23 mouse cellular contexts compared by ENCODE assay signal in the genomic region with DNA sequence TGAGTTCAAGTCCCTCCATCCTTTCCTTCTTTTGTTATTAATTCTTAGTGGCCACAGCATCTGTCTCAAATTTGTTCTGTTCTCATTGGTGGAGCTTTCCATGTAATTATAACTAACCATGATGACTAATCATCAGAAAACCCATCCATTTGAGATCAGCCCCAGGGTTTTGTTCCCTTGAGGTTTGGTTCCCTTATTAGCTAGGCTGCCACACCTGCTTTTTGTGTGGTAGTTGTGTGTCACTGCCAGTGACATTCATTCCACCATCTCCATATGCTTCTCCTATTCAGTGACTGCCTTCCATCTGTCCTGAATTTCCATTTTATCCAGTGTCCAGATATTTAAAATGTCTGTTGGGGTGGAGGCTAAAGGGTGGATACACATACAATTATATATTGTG. TPM values are rescaled to one million over a fixed set of nuclear protein-coding genes. Genes with fewer than 3 reads are reported as not detected.
"Had no signal": no experiment of that assay in that cellular context is flagged by ENCODE, and none has a peak within 500 bp of the region (broad histone marks: within the 10 kb centered on the region; RNA-seq: fewer than 3 reads in every experiment).

No protein-coding gene starts in this region.

- H3K9ac ChIP-seq: limb, embryonic 13.5 days; liver, embryonic 12.5 days; liver, embryonic 15.5 days; lung, embryonic 15.5 days; midbrain, embryonic 13.5 days; neural tube, embryonic 12.5 days; neural tube, embryonic 15.5 days; stomach, embryonic 15.5 days had no signal

- H3K9me3 ChIP-seq: limb, embryonic 10.5 days; limb, embryonic 13.5 days; liver, embryonic 12.5 days; liver, embryonic 15.5 days; lung, embryonic 15.5 days; megakaryocyte, embryonic 14.5 days; midbrain, embryonic 10.5 days; midbrain, embryonic 13.5 days; neural tube, embryonic 12.5 days; neural tube, embryonic 15.5 days; stomach, embryonic 15.5 days had no signal

- H3K4me2 ChIP-seq: limb, embryonic 13.5 days; liver, embryonic 12.5 days; liver, embryonic 15.5 days; lung, embryonic 15.5 days; midbrain, embryonic 13.5 days; neural tube, embryonic 12.5 days; neural tube, embryonic 15.5 days; stomach, embryonic 15.5 days had no signal

- H3K36me3 ChIP-seq: limb, embryonic 10.5 days; limb, embryonic 13.5 days; liver, embryonic 12.5 days; liver, embryonic 15.5 days; lung, embryonic 15.5 days; midbrain, embryonic 10.5 days; midbrain, embryonic 13.5 days; neural tube, embryonic 12.5 days; neural tube, embryonic 15.5 days; stomach, embryonic 15.5 days had no signal

- ATAC-seq: liver, embryonic 12.5 days; midbrain, embryonic 13.5 days had no signal

- H3K4me3 ChIP-seq: limb, embryonic 10.5 days; limb, embryonic 13.5 days; liver, embryonic 12.5 days; liver, embryonic 15.5 days; lung, embryonic 15.5 days; megakaryocyte, embryonic 14.5 days; midbrain, embryonic 10.5 days; midbrain, embryonic 13.5 days; neural tube, embryonic 12.5 days; neural tube, embryonic 15.5 days; stomach, embryonic 15.5 days had no signal

- H3K27ac ChIP-seq: limb, embryonic 10.5 days; limb, embryonic 13.5 days; liver, embryonic 12.5 days; liver, embryonic 15.5 days; lung, embryonic 15.5 days; midbrain, embryonic 10.5 days; midbrain, embryonic 13.5 days; neural tube, embryonic 12.5 days; neural tube, embryonic 15.5 days; stomach, embryonic 15.5 days had no signal

- DNase-seq: kidney, adult 9 months; kidney, postnatal 14 days; kidney, postnatal 4 days; liver; lung, adult 18-20 months; lung, postnatal 10 days; lung, postnatal 36 days; right cerebral cortex, adult 18-20 months; right cerebral cortex, postnatal 25 days; spleen, adult 18-20 months; thymus, adult 18-20 months; thymus, postnatal 36 days had no signal

- H3K27me3 ChIP-seq: limb, embryonic 13.5 days; liver, embryonic 12.5 days; liver, embryonic 15.5 days; lung, embryonic 15.5 days; megakaryocyte, embryonic 14.5 days; midbrain, embryonic 13.5 days; neural tube, embryonic 12.5 days; neural tube, embryonic 15.5 days; stomach, embryonic 15.5 days had no signal

- H3K4me1 ChIP-seq: limb, embryonic 10.5 days; limb, embryonic 13.5 days; liver, embryonic 12.5 days; liver, embryonic 15.5 days; lung, embryonic 15.5 days; megakaryocyte, embryonic 14.5 days; midbrain, embryonic 10.5 days; midbrain, embryonic 13.5 days; neural tube, embryonic 12.5 days; neural tube, embryonic 15.5 days; stomach, embryonic 15.5 days had no signal

RNA-seq across cellular contexts. Expression of a gene that starts 41.4 kb away (rescaled TPM):
- polyA plus RNA-seq: liver, embryonic 15.5 days had no signal
